Mouse (Mus musculus) hindbrain, embryonic 10.5 days (tissue): Measurements from ENCODE around the gene Trpm8. TPM values are rescaled to one million over a fixed set of nuclear protein-coding genes. Genes with fewer than 3 reads are reported as not detected.

Experiments
- DNase-seq: peaks from one replicate; pipeline ENCODE4 v3.0.0-alpha.2; 2017; ENCODE audit warnings: low spot score
- H3K27ac ChIP-seq: fragments of 300-500 bp; sonication (generic); 2 replicates; pipeline ENCODE4 v1.5.1; 2016; ENCODE audit warnings: mild to moderate bottlenecking, moderate library complexity
- H3K27me3 ChIP-seq: fragments of 300-500 bp; sonication (generic); 2 replicates; pipeline ENCODE4 v1.6.1; 2016; ENCODE audit warnings: mild to moderate bottlenecking; ENCODE audit not compliant: poor library complexity, insufficient read depth, severe bottlenecking
- H3K36me3 ChIP-seq: fragments of 300-500 bp; sonication (generic); 2 replicates; pipeline ENCODE4 v1.6.1; 2016; ENCODE audit warnings: mild to moderate bottlenecking, moderate library complexity
- H3K4me1 ChIP-seq: fragments of 300-500 bp; sonication (generic); replicated peaks from 2 replicates; pipeline ENCODE4 v1.6.1; 2016; ENCODE audit warnings: mild to moderate bottlenecking
- H3K4me3 ChIP-seq: fragments of 300-500 bp; sonication (generic); 2 replicates; pipeline ENCODE4 v1.5.1; 2016; ENCODE audit warnings: mild to moderate bottlenecking, moderate library complexity
- H3K9me3 ChIP-seq: fragments of 300-500 bp; sonication (generic); 2 replicates; pipeline ENCODE4 v1.6.1; 2016; ENCODE audit warnings: mild to moderate bottlenecking, moderate library complexity
- WGBS: fragments of 180-500 bp; shearing (Covaris S2); methylation state at CpG from one replicate; pipeline ENCODE4 v1.1.7; 2016; 5-methylcytosine and 5-hydroxymethylcytosine counted together
- polyA plus RNA-seq: library from polyadenylated mRNA; unstranded; fragments of >200 nt; fragmentation: Nextera tagmentation; extraction: Ambion mirVana; gene quantifications from 2 replicates; pipeline ENCODE4 v1.2.1, GENCODE M21; 2016

The Trpm8 gene
- polyA plus RNA-seq, 1 experiment from 2014 or later, result not detected

GRCm38 (mm10) chr1:88274371-88275077 lies 2.9 kb upstream of the Trpm8 start:
- Histone ChIP-seq H3K4me3 (no peak overlapping the region), H3K27ac (no peak overlapping the region), H3K9me3 (peaks cover 43% of the 10 kb centered on the region), H3K27me3 (no peaks in the 10 kb centered on the region), H3K4me1 (peaks cover 19% of the 10 kb centered on the region), H3K36me3 (peaks cover 62% of the 10 kb centered on the region)
- WGBS, result 75% methylated on average over 11 of the region's 11 CpGs
- DNase-seq, result no peak

- Histone ChIP-seq H3K36me3 (peaks cover 55% of the 10 kb centered on the region), H3K9me3 (peaks cover 43% of the 10 kb centered on the region), H3K4me1 (peaks cover 19% of the 10 kb centered on the region), H3K27me3 (no peaks in the 10 kb centered on the region), H3K27ac (no peak overlapping the region), H3K4me3 (0 out of 2 replicates have a peak overlapping the region, but pooled peaks have one; percentile 57)
- DNase-seq, result no peak
- 70% methylated on average over 13 of the region's 13 CpGs for WGBS
Observed at GRCm38 (mm10) chr1:88275078-88275680, 2.3 kb upstream of the Trpm8 start.

- Histone ChIP-seq H3K4me1 (peaks cover 19% of the 10 kb centered on the region), H3K36me3 (peaks cover 51% of the 10 kb centered on the region), H3K9me3 (peaks cover 46% of the 10 kb centered on the region), H3K4me3 (peak overlapping the region; percentile 57), H3K27ac (peak overlapping the region; percentile 90), H3K27me3 (no peaks in the 10 kb centered on the region)
- 71% methylated on average over 13 of the region's 13 CpGs for WGBS
- DNase-seq, result no peak
Observed at GRCm38 (mm10) chr1:88275698-88276523, 1.6 kb upstream of the Trpm8 start.

- Histone ChIP-seq H3K9me3 (peaks cover 47% of the 10 kb centered on the region), H3K4me1 (peaks cover 19% of the 10 kb centered on the region), H3K27me3 (no peaks in the 10 kb centered on the region), H3K4me3 (peak overlapping the region; percentile 57), H3K27ac (peak overlapping the region; percentile 90), H3K36me3 (peaks cover 45% of the 10 kb centered on the region)
- peak; percentile 45 for DNase-seq
- WGBS, result 39% methylated on average over 10 of the region's 10 CpGs
Observed at GRCm38 (mm10) chr1:88276524-88277097, 850 bp upstream of the Trpm8 start.

- no peaks in the 10 kb centered on the region for H3K27me3 ChIP-seq
- H3K27ac ChIP-seq, result peak overlapping the region; percentile 90
- H3K36me3 ChIP-seq, result peaks cover 31% of the 10 kb centered on the region
- DNase-seq, result peak; percentile 48
- H3K4me3 ChIP-seq, result peak overlapping the region; percentile 57
- 68% methylated on average over 18 of the region's 18 CpGs for whole genome bisulfite sequencing
- peaks cover 19% of the 10 kb centered on the region for H3K4me1 ChIP-seq
- H3K9me3 ChIP-seq, result peaks cover 56% of the 10 kb centered on the region
Observed at GRCm38 (mm10) chr1:88277818-88278511, 504 bp downstream of the Trpm8 start.

GRCm38 (mm10) chr1:88279111-88280005 lies 1.9 kb downstream of the Trpm8 start:
- 71% methylated on average over 9 of the region's 9 CpGs for WGBS
- H3K27me3 ChIP-seq, result no peaks in the 10 kb centered on the region
- peaks cover 17% of the 10 kb centered on the region for H3K36me3 ChIP-seq
- H3K4me1 ChIP-seq, result peaks cover 19% of the 10 kb centered on the region
- H3K27ac ChIP-seq, result no peak overlapping the region
- H3K9me3 ChIP-seq, result peaks cover 68% of the 10 kb centered on the region
- no peak for DNase-seq
- no peak overlapping the region for H3K4me3 ChIP-seq

GRCm38 (mm10) chr1:88280006-88280690 lies 2.7 kb downstream of the Trpm8 start:
- no peak for DNase-seq
- H3K4me1 ChIP-seq, result peaks cover 19% of the 10 kb centered on the region
- no peak overlapping the region for H3K4me3 ChIP-seq
- WGBS, result 77% methylated on average over 15 of the region's 15 CpGs
- H3K36me3 ChIP-seq, result peaks cover 9% of the 10 kb centered on the region
- no peak overlapping the region for H3K27ac ChIP-seq
- peaks cover 71% of the 10 kb centered on the region for H3K9me3 ChIP-seq
- no peaks in the 10 kb centered on the region for H3K27me3 ChIP-seq

GRCm38 (mm10) chr1:88282301-88282700 lies 4.8 kb downstream of the Trpm8 start:
- H3K9me3 ChIP-seq, result peaks cover 85% of the 10 kb centered on the region

GRCm38 (mm10) chr1:88283376-88284227 lies 6.1 kb downstream of the Trpm8 start:
- Histone ChIP-seq H3K27ac (no peak overlapping the region), H3K9me3 (peaks cover 88% of the 10 kb centered on the region), H3K4me1 (no peaks in the 10 kb centered on the region), H3K36me3 (no peaks in the 10 kb centered on the region), H3K27me3 (no peaks in the 10 kb centered on the region), H3K4me3 (no peak overlapping the region)
- DNase-seq, result no peak
- WGBS, result 81% methylated on average over 15 of the region's 15 CpGs

More at GRCm38 (mm10) chr1:88282301-88282700, 4.8 kb downstream of the Trpm8 start:
- no peak for DNase-seq
- Histone ChIP-seq H3K4me1 (no peaks in the 10 kb centered on the region), H3K27ac (no peak overlapping the region), H3K4me3 (no peak overlapping the region), H3K27me3 (no peaks in the 10 kb centered on the region), H3K36me3 (no peaks in the 10 kb centered on the region)
- 63% methylated on average over 3 of the region's 3 CpGs for WGBS

- no peak for DNase-seq
- no peak overlapping the region for H3K4me3 ChIP-seq
Observed at GRCm38 (mm10) chr1:88284228-88284945, 6.9 kb downstream of the Trpm8 start.

More at GRCm38 (mm10) chr1:88284228-88284945, 6.9 kb downstream of the Trpm8 start:
- Histone ChIP-seq H3K27ac (no peak overlapping the region), H3K4me1 (no peaks in the 10 kb centered on the region), H3K27me3 (no peaks in the 10 kb centered on the region), H3K9me3 (peaks cover 88% of the 10 kb centered on the region), H3K36me3 (no peaks in the 10 kb centered on the region)
- 63% methylated on average over 10 of the region's 10 CpGs for WGBS
